Mouse (Mus musculus): ENCODE results near the gene Stx8. TPM values are rescaled to one million over a fixed set of nuclear protein-coding genes. Genes with fewer than 3 reads are reported as not detected.

The Stx8 gene
- polyA plus RNA-seq, 1 experiment from 2014 or later, result 67.1 TPM

- no peak overlapping the region for H3K4me3 ChIP-seq (replicated peaks; ENCODE audit: low read length)
- no peaks in the 10 kb centered on the region for H3K9me3 ChIP-seq (ENCODE audit: control insufficient read depth, low read length)
- ATAC-seq (ENCODE audit: low FRiP score) (no peak), DNase-seq (ENCODE audit: low spot score) (no peak)
- H3K9ac ChIP-seq, result no peak overlapping the region
- peaks cover 8% of the 10 kb centered on the region; the same call in 1 of the 2 replicates for H3K4me1 ChIP-seq (replicated peaks; ENCODE audit: control insufficient read depth, insufficient read depth, low read length)
- no peaks in the 10 kb centered on the region for H3K36me3 ChIP-seq (replicated peaks; ENCODE audit: control insufficient read depth, insufficient read depth)
- no peak overlapping the region for H3K4me2 ChIP-seq (replicated peaks)
- 96% methylated on average over 4 of the region's 4 CpGs for WGBS
- no peak overlapping the region for H3K27ac ChIP-seq
- no peaks in the 10 kb centered on the region for H3K27me3 ChIP-seq (ENCODE audit: control insufficient read depth, insufficient read depth, low read length)
Measured at GRCm38 (mm10) chr11:68200500-68200899, 234.5 kb downstream of the Stx8 start.

GRCm38 (mm10) chr11:68201063-68201462 lies 235.1 kb downstream of the Stx8 start:
- no peak for DNase-seq (ENCODE audit: low spot score)
- ATAC-seq (ENCODE audit: low FRiP score), result no peak
- no peak overlapping the region for H3K27ac ChIP-seq
- 86% methylated on average over 1 of the region's 1 CpGs for WGBS
- no peaks in the 10 kb centered on the region for H3K36me3 ChIP-seq (replicated peaks; ENCODE audit: control insufficient read depth, insufficient read depth)
- H3K27me3 ChIP-seq (ENCODE audit: control insufficient read depth, insufficient read depth, low read length), result no peaks in the 10 kb centered on the region
- no peak overlapping the region for H3K4me3 ChIP-seq (replicated peaks; ENCODE audit: low read length)
- no peak overlapping the region for H3K4me2 ChIP-seq (replicated peaks)
- H3K4me1 ChIP-seq (replicated peaks; ENCODE audit: control insufficient read depth, insufficient read depth, low read length), result peaks cover 3% of the 10 kb centered on the region; the same call in 1 of the 2 replicates
- no peaks in the 10 kb centered on the region for H3K9me3 ChIP-seq (ENCODE audit: control insufficient read depth, low read length)
- no peak overlapping the region for H3K9ac ChIP-seq

GRCm38 (mm10) chr11:68201811-68202459 lies 235.9 kb downstream of the Stx8 start:
- no peak overlapping the region for H3K4me3 ChIP-seq (replicated peaks; ENCODE audit: low read length)
- no peaks in the 10 kb centered on the region for H3K27me3 ChIP-seq (ENCODE audit: control insufficient read depth, insufficient read depth, low read length)
- peaks cover 3% of the 10 kb centered on the region; the same call in 1 of the 2 replicates for H3K4me1 ChIP-seq (replicated peaks; ENCODE audit: control insufficient read depth, insufficient read depth, low read length)
- H3K4me2 ChIP-seq (replicated peaks), result no peak overlapping the region
- H3K9me3 ChIP-seq (ENCODE audit: control insufficient read depth, low read length), result no peaks in the 10 kb centered on the region
- no peak overlapping the region for H3K27ac ChIP-seq
- no peak for DNase-seq (ENCODE audit: low spot score)
- ATAC-seq (ENCODE audit: low FRiP score), result no peak
- 84% methylated on average over 10 of the region's 10 CpGs for WGBS
- H3K9ac ChIP-seq, result no peak overlapping the region
- H3K36me3 ChIP-seq (replicated peaks; ENCODE audit: control insufficient read depth, insufficient read depth), result no peaks in the 10 kb centered on the region

GRCm38 (mm10) chr11:68202561-68202960 lies 236.6 kb downstream of the Stx8 start:
- Histone ChIP-seq H3K4me1 (replicated peaks; ENCODE audit: control insufficient read depth, insufficient read depth, low read length) (peaks cover 3% of the 10 kb centered on the region; the same call in 1 of the 2 replicates), H3K9ac (no peak overlapping the region), H3K4me3 (replicated peaks; ENCODE audit: low read length) (no peak overlapping the region), H3K9me3 (ENCODE audit: control insufficient read depth, low read length) (no peaks in the 10 kb centered on the region), H3K36me3 (replicated peaks; ENCODE audit: control insufficient read depth, insufficient read depth) (no peaks in the 10 kb centered on the region), H3K27ac (no peak overlapping the region), H3K27me3 (ENCODE audit: control insufficient read depth, insufficient read depth, low read length) (no peaks in the 10 kb centered on the region), H3K4me2 (replicated peaks) (no peak overlapping the region)
- WGBS, result 59% methylated on average over 10 of the region's 10 CpGs
- ATAC-seq (ENCODE audit: low FRiP score) (no peak), DNase-seq (ENCODE audit: low spot score) (no peak)

- H3K36me3 ChIP-seq (replicated peaks; ENCODE audit: control insufficient read depth, insufficient read depth), result no peaks in the 10 kb centered on the region
- no peak overlapping the region for H3K9ac ChIP-seq
- no peak overlapping the region for H3K4me3 ChIP-seq (replicated peaks; ENCODE audit: low read length)
- peaks cover 3% of the 10 kb centered on the region; the same call in 1 of the 2 replicates for H3K4me1 ChIP-seq (replicated peaks; ENCODE audit: control insufficient read depth, insufficient read depth, low read length)
- H3K4me2 ChIP-seq (replicated peaks), result no peak overlapping the region
- no peak overlapping the region for H3K27ac ChIP-seq
- WGBS, result 57% methylated on average over 10 of the region's 10 CpGs
- H3K27me3 ChIP-seq (ENCODE audit: control insufficient read depth, insufficient read depth, low read length), result no peaks in the 10 kb centered on the region
- no peaks in the 10 kb centered on the region for H3K9me3 ChIP-seq (ENCODE audit: control insufficient read depth, low read length)
- ATAC-seq (ENCODE audit: low FRiP score), result no peak
- DNase-seq (ENCODE audit: low spot score), result no peak
Measured at GRCm38 (mm10) chr11:68203658-68204315, 237.8 kb downstream of the Stx8 start.

- WGBS, result 89% methylated on average over 5 of the region's 5 CpGs
- peaks cover 3% of the 10 kb centered on the region; the same call in 1 of the 2 replicates for H3K4me1 ChIP-seq (replicated peaks; ENCODE audit: control insufficient read depth, insufficient read depth, low read length)
- no peak overlapping the region for H3K4me3 ChIP-seq (replicated peaks; ENCODE audit: low read length)
- no peaks in the 10 kb centered on the region for H3K36me3 ChIP-seq (replicated peaks; ENCODE audit: control insufficient read depth, insufficient read depth)
- no peaks in the 10 kb centered on the region for H3K27me3 ChIP-seq (ENCODE audit: control insufficient read depth, insufficient read depth, low read length)
- DNase-seq (ENCODE audit: low spot score) (no peak), ATAC-seq (ENCODE audit: low FRiP score) (no peak)
- H3K9ac ChIP-seq, result no peak overlapping the region
- no peak overlapping the region for H3K4me2 ChIP-seq (replicated peaks)
- H3K27ac ChIP-seq, result no peak overlapping the region
- H3K9me3 ChIP-seq (ENCODE audit: control insufficient read depth, low read length), result no peaks in the 10 kb centered on the region
Measured at GRCm38 (mm10) chr11:68204407-68204806, 238.4 kb downstream of the Stx8 start.

- 84% methylated on average over 10 of the region's 10 CpGs for WGBS
- DNase-seq (ENCODE audit: low spot score) (no peak), ATAC-seq (ENCODE audit: low FRiP score) (peak; percentile 74; the same call in 1 of the 2 replicates)
- Histone ChIP-seq H3K4me3 (replicated peaks; ENCODE audit: low read length) (no peak overlapping the region), H3K9ac (no peak overlapping the region), H3K4me1 (replicated peaks; ENCODE audit: control insufficient read depth, insufficient read depth, low read length) (no peaks in the 10 kb centered on the region), H3K27me3 (ENCODE audit: control insufficient read depth, insufficient read depth, low read length) (no peaks in the 10 kb centered on the region), H3K36me3 (replicated peaks; ENCODE audit: control insufficient read depth, insufficient read depth) (no peaks in the 10 kb centered on the region), H3K4me2 (replicated peaks) (no peak overlapping the region), H3K9me3 (ENCODE audit: control insufficient read depth, low read length) (no peaks in the 10 kb centered on the region), H3K27ac (no peak overlapping the region)
Measured at GRCm38 (mm10) chr11:68205572-68206229, 239.7 kb downstream of the Stx8 start.

GRCm38 (mm10) chr11:68208023-68208422 lies 242.0 kb downstream of the Stx8 start:
- Histone ChIP-seq H3K4me1 (replicated peaks; ENCODE audit: control insufficient read depth, insufficient read depth, low read length) (0 out of 2 replicates have a peak, but pooled peaks cover 3% of the 10 kb centered on the region), H3K4me2 (replicated peaks) (no peak overlapping the region), H3K9ac (no peak overlapping the region), H3K27ac (no peak overlapping the region), H3K4me3 (replicated peaks; ENCODE audit: low read length) (no peak overlapping the region), H3K36me3 (replicated peaks; ENCODE audit: control insufficient read depth, insufficient read depth) (no peaks in the 10 kb centered on the region), H3K9me3 (ENCODE audit: control insufficient read depth, low read length) (no peaks in the 10 kb centered on the region), H3K27me3 (ENCODE audit: control insufficient read depth, insufficient read depth, low read length) (no peaks in the 10 kb centered on the region)
- ATAC-seq (ENCODE audit: low FRiP score) (no peak), DNase-seq (ENCODE audit: low spot score) (no peak)
- WGBS, result 91% methylated on average over 2 of the region's 2 CpGs

GRCm38 (mm10) chr11:68208582-68208981 lies 242.6 kb downstream of the Stx8 start:
- ATAC-seq (ENCODE audit: low FRiP score) (no peak), DNase-seq (ENCODE audit: low spot score) (no peak)
- H3K9ac ChIP-seq, result no peak overlapping the region
- no peak overlapping the region for H3K4me2 ChIP-seq (replicated peaks)
- H3K36me3 ChIP-seq (replicated peaks; ENCODE audit: control insufficient read depth, insufficient read depth), result no peaks in the 10 kb centered on the region
- no peak overlapping the region for H3K27ac ChIP-seq
- 79% methylated on average over 1 of the region's 1 CpGs for WGBS
- H3K27me3 ChIP-seq (ENCODE audit: control insufficient read depth, insufficient read depth, low read length), result no peaks in the 10 kb centered on the region
- H3K9me3 ChIP-seq (ENCODE audit: control insufficient read depth, low read length), result no peaks in the 10 kb centered on the region
- H3K4me1 ChIP-seq (replicated peaks; ENCODE audit: control insufficient read depth, insufficient read depth, low read length), result 0 out of 2 replicates have a peak, but pooled peaks cover 3% of the 10 kb centered on the region
- no peak overlapping the region for H3K4me3 ChIP-seq (replicated peaks; ENCODE audit: low read length)

Data from hindbrain, embryonic 14.5 days (tissue).